Mouse (Mus musculus) retina, embryonic 14.5 days (tissue): ENCODE data around the gene Gjc2.
A peak's percentile ranks its signal among the peaks of the same experiment; 100 is the strongest.

ENCODE experiments used
- DNase-seq: peaks from one replicate; pipeline ENCODE4 v3.0.0-alpha.2; 2015; ENCODE audit warnings: low spot score

Gene Gjc2

GRCm38 (mm10) chr11:59208153-59208831 lies 25.3 kb upstream of the Gjc2 start, which contains the start of gene 2310033P09Rik:
Gene 2310033P09Rik (plus strand): TSS chr11:59208321.
- peak; percentile 93 for DNase-seq

GRCm38 (mm10) chr11:59202081-59202995 lies 19.3 kb upstream of the Gjc2 start, which contains the start of gene Mrpl55:
Gene Mrpl55 (plus strand): TSS chr11:59202486.
- DNase-seq, result peak; percentile 92

DNA sequence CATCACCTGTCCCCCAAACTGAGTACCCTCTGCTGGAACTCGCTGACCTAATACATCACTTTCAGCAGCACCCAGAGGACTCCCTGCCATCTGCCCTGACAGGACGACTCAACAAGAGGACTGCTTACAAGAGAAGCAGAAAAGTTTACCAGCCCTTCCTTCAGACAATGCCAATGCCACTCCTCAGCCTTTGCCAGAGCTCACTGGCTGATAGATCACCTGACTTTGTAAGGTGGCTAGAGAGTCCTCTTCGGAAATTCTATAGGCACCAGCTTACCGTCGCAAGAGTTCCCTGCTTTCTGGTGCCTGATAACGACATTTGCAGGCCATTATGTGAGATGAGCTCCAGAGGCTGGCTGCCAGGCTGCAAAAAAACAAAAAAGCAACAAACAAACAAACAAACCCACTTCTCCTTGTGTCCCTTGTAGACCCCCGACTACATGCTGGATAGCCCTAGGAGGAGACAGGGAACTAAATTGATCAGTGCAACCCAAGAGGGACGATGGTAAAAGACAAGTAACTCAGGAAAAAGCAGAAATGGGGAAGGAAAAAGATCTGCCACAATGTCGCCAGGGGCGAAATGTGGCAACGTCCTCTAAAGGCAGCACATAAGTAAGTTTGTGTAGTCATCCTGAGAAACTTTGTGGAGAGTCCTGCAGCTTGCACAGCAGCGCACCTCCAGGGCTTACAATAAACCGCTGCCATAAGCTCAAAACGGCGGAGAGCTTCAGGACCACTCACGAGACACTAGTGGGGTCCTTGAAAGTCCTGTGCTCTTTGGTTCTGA lies 18.4 kb upstream of the Gjc2 start:
- no peak for DNase-seq

DNA sequence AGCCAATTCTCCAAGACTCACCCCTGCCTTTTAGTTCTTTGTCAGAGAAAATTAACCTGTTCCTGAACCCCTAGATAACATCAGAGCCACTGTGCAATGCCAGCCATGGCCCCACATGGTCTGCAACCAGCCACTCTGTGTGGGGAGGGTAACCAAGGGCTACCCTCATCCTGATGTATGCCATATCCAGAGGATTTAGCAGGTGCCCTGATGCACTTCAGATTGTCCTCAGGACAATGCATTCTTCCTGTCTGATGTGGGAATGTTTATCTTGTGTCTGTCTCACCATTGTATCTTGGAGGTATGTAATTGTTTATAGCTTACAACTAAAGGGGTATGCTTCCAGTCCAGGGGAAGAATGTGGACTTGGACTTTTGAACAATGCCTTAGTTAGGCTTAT lies 13.2 kb upstream of the Gjc2 start:
- no peak for DNase-seq

- peak; percentile 77 for DNase-seq
Measured at GRCm38 (mm10) chr11:59192059-59192386, 9.0 kb upstream of the Gjc2 start, which contains the start of gene Guk1. Gene Guk1 (minus strand): TSS chr11:59192212.

DNA sequence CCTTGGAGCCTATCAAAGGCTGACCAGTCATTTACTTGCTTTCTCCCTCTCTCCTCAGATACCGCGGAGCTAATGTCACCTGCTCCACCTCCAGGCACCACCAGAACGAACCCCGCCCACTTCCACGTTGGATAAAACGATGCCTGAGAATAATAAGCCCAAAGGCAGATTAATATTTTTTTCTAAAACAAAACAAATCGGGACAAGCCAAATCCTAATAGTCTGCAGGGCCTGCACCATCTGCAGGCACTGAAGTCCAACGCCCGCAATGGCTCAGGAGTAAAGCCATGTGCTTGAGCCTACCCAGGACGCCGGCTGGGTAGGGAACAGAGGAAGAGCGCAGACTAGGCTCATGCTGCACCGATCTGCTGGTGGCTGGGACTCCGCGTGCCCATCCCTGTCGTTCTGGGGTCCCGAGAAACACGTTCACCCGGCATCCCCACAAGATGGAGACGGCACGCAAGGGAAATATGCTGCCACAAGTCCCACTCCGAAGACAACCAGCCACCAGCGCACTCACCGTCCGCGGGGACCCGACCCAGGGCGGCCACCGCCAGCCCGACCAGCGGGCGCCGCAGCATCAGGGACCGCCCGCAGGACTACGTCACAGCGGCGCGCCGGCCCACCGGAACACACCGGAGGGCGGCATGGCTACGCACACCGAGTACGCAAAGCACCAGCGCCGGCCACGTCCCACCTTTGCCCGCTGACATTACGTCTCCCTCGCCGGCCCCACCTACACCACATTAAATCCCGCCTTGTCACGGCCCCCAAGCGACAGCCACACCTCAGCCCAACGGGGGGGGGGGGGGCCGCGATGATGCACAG lies 8.4 kb upstream of the Gjc2 start:
- DNase-seq, result peak; percentile 84

DNA sequence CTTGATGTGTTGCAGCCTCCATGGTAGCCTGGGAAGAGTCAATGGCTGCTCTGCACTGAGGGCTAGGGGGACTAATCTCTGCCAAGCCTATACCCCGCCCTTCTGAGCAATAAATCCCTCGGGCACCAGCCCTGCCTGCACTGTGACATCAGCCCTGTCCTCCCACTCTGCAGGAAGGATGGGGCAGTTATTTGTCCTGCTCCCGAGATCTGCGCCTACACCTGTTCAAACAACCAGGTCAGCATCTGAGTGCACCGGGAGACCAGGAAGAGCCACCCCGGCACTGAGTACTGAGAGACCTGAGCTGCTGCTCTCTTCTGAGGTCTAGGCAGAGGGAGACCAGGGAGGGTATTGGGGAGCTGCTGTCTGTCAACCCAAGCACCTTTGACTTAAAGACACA lies 4.7 kb upstream of the Gjc2 start:
- DNase-seq, result no peak

- no peak for DNase-seq
Measured at GRCm38 (mm10) chr11:59185490-59185889, 2.5 kb upstream of the Gjc2 start.

GRCm38 (mm10) chr11:59183821-59184220 lies 808 bp upstream of the Gjc2 start:
- DNase-seq, result peak; percentile 67

- no peak for DNase-seq
Measured at GRCm38 (mm10) chr11:59176921-59177320, 6.1 kb downstream of the Gjc2 start.

DNA sequence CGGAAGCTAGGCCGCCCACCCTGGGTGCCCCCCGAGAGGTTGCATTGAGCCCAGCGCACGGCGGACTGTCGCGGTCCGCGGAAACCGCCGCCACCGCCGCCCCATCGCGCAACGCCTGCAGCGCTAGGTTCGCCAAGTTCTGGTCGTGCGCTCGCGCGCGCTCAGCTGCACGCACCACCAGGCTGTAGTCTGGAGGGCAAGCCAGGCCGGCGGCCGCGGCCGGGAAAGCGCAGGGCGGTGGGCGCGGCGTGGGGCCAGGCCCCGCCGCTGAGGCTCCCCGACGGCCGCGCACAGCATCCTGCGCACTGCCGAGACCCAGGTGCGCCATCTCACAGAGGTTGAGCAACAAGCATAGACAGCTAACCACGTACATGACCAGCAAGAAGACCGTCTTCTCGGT lies 6.5 kb downstream of the Gjc2 start:
- DNase-seq, result no peak

DNA sequence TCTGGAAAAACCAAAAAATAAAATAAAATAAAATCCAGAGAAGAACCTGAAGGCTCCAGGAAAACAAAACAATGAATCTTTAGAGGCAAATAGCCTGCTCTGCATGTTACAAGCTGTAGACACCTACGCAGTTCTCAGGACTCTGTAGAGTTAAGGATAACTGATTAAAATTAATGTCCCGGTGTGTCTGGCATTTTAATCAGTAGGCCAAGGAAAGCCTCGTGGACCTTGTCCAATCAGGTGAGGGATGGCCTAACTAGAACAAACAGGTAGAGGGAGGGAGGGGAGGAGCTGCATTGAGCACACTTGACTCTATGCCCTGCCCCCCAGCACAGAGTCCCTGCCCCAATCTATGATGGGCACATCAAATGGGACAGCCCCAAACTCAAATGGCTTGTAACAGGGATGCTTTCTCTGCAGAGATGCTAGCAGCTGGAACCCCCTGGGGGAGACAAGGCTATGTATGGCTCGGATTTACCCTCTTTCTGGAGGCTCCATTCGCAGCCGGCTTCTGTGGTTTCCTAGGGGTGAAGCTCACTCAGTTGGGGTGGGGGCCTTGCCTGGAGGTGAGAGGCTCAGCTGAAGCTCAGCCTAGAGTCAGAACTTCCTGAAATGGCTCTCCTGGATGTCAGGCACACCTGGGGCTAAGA lies 8.7 kb downstream of the Gjc2 start:
- no peak for DNase-seq

- DNase-seq, result no peak
Measured at GRCm38 (mm10) chr11:59170549-59170948, 12.5 kb downstream of the Gjc2 start.

DNA sequence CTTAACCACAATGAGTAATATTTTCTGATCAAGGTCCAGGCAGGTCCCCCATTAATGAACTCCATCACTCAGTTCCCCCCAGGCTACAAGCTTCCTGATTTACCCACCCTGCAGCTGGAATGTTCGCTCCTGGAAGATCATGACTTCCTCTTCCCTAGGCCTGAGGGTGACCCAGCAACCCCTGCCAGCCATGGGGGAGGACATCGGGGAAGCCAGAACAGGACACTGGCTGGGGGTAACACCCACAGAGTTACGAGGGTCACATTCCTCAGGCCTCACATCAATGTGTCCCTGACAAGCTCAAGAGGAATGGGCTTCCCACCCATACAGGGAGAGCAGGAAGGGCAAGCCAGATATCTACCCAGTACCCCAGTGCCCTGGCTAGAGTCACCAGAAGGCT lies 13.2 kb downstream of the Gjc2 start:
- no peak for DNase-seq

DNA sequence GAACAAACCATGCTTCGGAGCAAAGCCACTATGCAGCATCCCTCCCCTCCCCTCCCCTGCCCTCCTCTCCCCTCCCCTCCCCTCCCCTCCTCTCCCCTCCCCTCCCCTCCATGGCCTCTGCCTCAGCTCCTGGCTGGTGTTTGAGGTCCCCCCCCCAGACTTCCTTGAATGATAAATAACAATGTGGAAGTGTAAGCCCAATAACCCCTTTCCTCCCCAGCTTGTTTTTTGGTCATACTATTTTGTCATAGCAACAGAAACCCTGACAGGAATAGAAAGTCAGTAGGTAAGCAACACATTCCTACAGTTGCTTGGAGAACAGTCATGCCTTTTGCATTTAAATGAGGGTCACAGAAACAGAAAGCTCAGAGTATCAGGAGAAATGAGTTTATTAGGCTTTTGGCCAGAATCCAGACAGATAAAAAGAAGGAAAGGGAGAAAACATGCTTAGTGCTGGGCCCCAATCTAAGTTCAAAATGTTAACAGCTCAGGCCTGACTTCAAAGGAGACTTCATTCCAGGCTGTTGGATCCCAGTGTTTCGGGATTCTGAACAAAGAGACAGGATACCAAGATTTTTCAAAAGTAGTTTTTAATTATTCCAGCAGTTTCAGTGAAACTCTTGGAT lies 17.3 kb downstream of the Gjc2 start:
- DNase-seq, result no peak

DNA sequence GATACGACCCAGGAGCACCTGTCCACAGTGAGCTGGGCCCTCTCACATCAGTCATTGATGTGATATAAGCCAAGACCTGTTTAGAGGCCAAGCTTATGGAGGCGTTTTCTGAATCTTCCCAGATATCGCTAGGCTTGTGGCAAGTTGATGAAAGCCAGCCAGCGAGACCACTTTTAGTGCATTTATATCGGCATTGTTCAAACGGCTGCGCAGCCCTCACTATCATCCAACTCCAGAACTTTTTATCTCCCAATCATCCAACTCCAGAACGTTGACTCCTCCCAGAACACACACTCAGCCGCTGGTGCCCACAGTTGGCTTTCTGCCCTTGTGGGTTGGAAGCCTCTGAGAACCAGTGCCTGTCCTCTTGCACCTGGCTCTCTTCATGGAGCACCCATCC lies 18.6 kb downstream of the Gjc2 start:
- no peak for DNase-seq

GRCm38 (mm10) chr11:59163255-59164236 lies 19.5 kb downstream of the Gjc2 start, which contains the start of gene Iba57:
Gene Iba57 (minus strand): TSS chr11:59163739.
- DNase-seq, result peak; percentile 98

DNA sequence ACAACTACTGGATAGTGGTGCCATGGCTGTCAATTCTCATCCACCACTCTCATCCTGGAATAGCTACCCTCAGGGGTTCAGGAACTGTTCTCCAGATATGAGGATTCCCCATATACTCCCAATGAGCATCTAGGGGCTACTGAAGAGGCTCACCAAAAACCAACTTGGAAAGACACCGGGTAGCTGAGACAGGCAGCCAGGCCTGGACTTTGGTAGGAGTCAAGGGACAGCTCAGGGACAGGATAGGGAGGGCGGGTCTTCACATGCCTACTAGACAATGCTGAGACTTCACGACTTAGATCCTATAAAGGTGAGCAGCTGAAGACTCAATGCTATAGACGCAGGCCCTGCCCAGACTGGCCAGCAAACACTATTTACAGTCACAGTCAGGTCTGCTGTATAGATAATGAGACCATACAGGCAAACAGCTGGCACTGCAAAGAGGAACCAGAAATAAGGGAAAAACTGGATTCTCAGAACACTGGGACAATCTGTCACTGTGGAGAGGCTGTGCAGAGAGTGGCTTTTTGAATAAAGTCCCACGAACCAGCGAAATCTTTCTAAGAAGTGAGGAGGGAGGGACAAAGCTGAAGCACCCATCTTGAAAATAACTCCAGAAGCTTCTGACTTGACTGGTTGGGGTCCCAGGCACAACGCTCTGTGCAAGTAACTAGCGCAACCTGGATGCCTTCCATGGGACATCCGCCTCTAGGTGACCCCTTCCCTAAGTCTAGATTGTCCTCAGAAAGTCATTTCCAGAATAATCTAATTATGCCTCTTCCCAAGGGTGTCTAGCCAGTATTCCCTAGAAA lies 20.4 kb downstream of the Gjc2 start:
- DNase-seq, result no peak
